Mouse (Mus musculus): ENCODE measurements around the gene Sez6l. TPM values are rescaled to one million over a fixed set of nuclear protein-coding genes. Genes with fewer than 3 reads are reported as not detected.

Sez6l gene
- total and polyA plus RNA-seq, 3 experiments: not detected

DNA sequence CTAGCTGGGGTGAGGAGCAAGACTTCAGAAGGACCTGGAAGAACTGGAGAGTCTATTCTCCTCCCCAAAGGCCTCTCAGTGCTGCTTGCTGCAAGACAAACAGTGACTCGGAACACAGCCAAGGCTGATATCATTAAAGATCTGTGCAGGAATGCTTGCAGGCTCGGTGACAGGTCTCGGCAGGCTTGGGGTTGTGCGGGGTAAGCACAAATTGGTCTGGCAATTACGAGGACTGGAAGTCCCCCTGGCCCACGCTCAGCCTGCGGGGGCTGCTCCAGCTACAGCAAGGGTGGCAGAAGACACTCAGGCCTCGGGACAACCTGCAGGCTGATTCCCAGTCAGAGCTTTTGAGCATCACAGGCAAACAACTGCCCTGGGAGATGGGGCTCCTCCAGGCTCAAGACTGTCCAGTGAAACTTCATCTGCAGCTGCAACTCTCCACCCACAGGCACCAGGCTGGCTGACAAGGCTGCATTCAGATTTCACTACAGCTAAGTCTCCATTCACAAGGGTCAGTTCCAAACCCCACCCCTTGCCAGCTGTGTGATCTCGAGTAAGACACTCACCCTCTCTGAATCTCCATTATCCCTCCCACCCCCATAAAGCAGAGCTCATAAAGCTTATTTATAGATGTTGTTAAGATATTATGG is 31.0 kb upstream of the Sez6l start:
- Histone ChIP-seq H3K9ac (ENCODE audit: insufficient read depth, low read depth) (no peak overlapping the region), H3K79me2 (replicated peaks; ENCODE audit: control insufficient read depth, extremely low read depth, insufficient read depth, poor library complexity, severe bottlenecking) (no peaks in the 10 kb centered on the region), H3K36me3 (replicated peaks in 1 of 2; ENCODE audit: control insufficient read depth in 1 of 2, insufficient read depth in 1 of 2, low read length in 1 of 2) (no peaks in the 10 kb centered on the region), H3K4me1 (ENCODE audit: control insufficient read depth in 1 of 2, insufficient read depth in 2 of 2) (no peaks in the 10 kb centered on the region), H3K9me3 (replicated peaks; ENCODE audit: low read length) (peaks cover 97% of the 10 kb centered on the region), H3K4me3 (replicated peaks in 1 of 3; ENCODE audit: low read depth in 2 of 3, low read length in 2 of 3, poor library complexity in 1 of 3) (no peak overlapping the region), H3K27me3 (replicated peaks) (no peaks in the 10 kb centered on the region), H3K27ac (ENCODE audit: insufficient read depth, low read depth) (no peak overlapping the region), H3K4me2 (ENCODE audit: insufficient read depth, low read depth, poor library complexity, severe bottlenecking) (no peak overlapping the region)
- no peak for DNase-seq (ENCODE audit: extremely low read depth)
- TF ChIP-seq RAD21 (IDR thresholded peaks at IDR 0.05; ENCODE audit: low read depth, low read length) (no peak), EP300 (IDR thresholded peaks at IDR 0.05; ENCODE audit: low read length) (no peak), USF2 (conservative IDR thresholded peaks at IDR 0.05; ENCODE audit: low read depth, low read length) (no peak), MAFK (IDR thresholded peaks at IDR 0.05; ENCODE audit: insufficient replicate concordance, low read length) (no peak), SMC3 (IDR thresholded peaks at IDR 0.05; ENCODE audit: low read depth, low read length) (no peak)
- in situ Hi-C loops (cut with MboI; ENCODE audit: low pct_ligation_motif_present, low pct_unique_long_range_greater_than_20kb, low sequenced_read_pairs): no loop called here
- dilution Hi-C loops (cut with MboI; ENCODE audit: extremely low pct_ligation_motif_present, extremely low pct_unique_long_range_greater_than_20kb, low sequenced_read_pairs): no loop called here

- TF ChIP-seq JUN (IDR thresholded peaks at IDR 0.05; ENCODE audit: insufficient read depth, low read depth, low read length) (no peak), ETS1 (conservative IDR thresholded peaks at IDR 0.05; ENCODE audit: low read depth, low read length) (no peak), MAZ (IDR thresholded peaks at IDR 0.05; ENCODE audit: low read depth, low read length) (no peak), ZNF384 (IDR thresholded peaks at IDR 0.05; ENCODE audit: low read depth, low read length) (no peak), CHD2 (IDR thresholded peaks at IDR 0.05; ENCODE audit: low read length) (no peak), ZC3H11A (IDR thresholded peaks at IDR 0.05; ENCODE audit: low read depth, low read length) (no peak), USF2 (conservative IDR thresholded peaks at IDR 0.05; ENCODE audit: low read depth, low read length) (no peak), ELF1 (IDR thresholded peaks at IDR 0.05; ENCODE audit: low read depth, low read length) (no peak), JUND (conservative IDR thresholded peaks at IDR 0.05; ENCODE audit: low read depth, low read length) (no peak), POLR2A (IDR thresholded peaks at IDR 0.05; ENCODE audit: low read depth, low read length) (no peak)
- H3K4me3 ChIP-seq (replicated peaks in 1 of 3; ENCODE audit: low read depth in 2 of 3, low read length in 2 of 3, poor library complexity in 1 of 3): no peak overlapping the region
- H3K9ac ChIP-seq (ENCODE audit: insufficient read depth, low read depth): no peak overlapping the region
- in situ Hi-C loops (cut with MboI; ENCODE audit: low pct_ligation_motif_present, low pct_unique_long_range_greater_than_20kb, low sequenced_read_pairs): no loop called here
- H3K36me3 ChIP-seq (replicated peaks in 1 of 2; ENCODE audit: control insufficient read depth in 1 of 2, insufficient read depth in 1 of 2, low read length in 1 of 2): no peaks in the 10 kb centered on the region
- no peaks in the 10 kb centered on the region for H3K4me1 ChIP-seq (ENCODE audit: control insufficient read depth in 1 of 2, insufficient read depth in 2 of 2)
- peaks cover 97% of the 10 kb centered on the region for H3K9me3 ChIP-seq (replicated peaks; ENCODE audit: low read length)
- dilution Hi-C loops (cut with MboI; ENCODE audit: extremely low pct_ligation_motif_present, extremely low pct_unique_long_range_greater_than_20kb, low sequenced_read_pairs): no loop called here
- no peaks in the 10 kb centered on the region for H3K27me3 ChIP-seq (replicated peaks)
- DNase-seq (ENCODE audit: extremely low read depth): no peak
- H3K4me2 ChIP-seq (ENCODE audit: insufficient read depth, low read depth, poor library complexity, severe bottlenecking): no peak overlapping the region
- H3K27ac ChIP-seq (ENCODE audit: insufficient read depth, low read depth): no peak overlapping the region
- H3K79me2 ChIP-seq (replicated peaks; ENCODE audit: control insufficient read depth, extremely low read depth, insufficient read depth, poor library complexity, severe bottlenecking): no peaks in the 10 kb centered on the region
Observed at GRCm38 (mm10) chr5:112607119-112607518, 30.1 kb upstream of the Sez6l start.

DNA sequence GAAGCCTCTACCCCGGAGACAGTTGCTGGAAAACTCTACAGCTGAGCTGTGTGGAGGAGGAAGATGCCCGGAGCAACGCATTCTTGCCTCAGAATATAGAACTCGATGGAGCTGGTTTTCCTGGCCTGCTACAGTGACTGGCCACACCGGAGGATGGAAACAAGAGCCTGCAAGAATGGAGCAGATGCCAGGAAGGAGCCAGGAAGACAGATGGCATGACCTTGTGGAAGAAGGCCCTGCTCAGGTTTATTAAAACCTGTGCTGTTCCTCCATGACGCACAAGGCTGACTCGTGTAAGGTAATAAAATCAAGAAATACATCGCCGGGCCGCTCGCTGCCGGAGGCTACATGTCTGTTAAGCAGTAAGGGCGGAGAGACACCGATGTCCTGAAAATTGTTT is 28.4 kb upstream of the Sez6l start:
- Histone ChIP-seq H3K4me2 (ENCODE audit: insufficient read depth, low read depth, poor library complexity, severe bottlenecking) (no peak overlapping the region), H3K79me2 (replicated peaks; ENCODE audit: control insufficient read depth, extremely low read depth, insufficient read depth, poor library complexity, severe bottlenecking) (no peaks in the 10 kb centered on the region), H3K9ac (ENCODE audit: insufficient read depth, low read depth) (no peak overlapping the region), H3K36me3 (replicated peaks in 1 of 2; ENCODE audit: control insufficient read depth in 1 of 2, insufficient read depth in 1 of 2, low read length in 1 of 2) (no peaks in the 10 kb centered on the region), H3K4me1 (ENCODE audit: control insufficient read depth in 1 of 2, insufficient read depth in 2 of 2) (no peaks in the 10 kb centered on the region), H3K27ac (ENCODE audit: insufficient read depth, low read depth) (no peak overlapping the region), H3K4me3 (replicated peaks in 1 of 3; ENCODE audit: low read depth in 2 of 3, low read length in 2 of 3, poor library complexity in 1 of 3) (no peak overlapping the region), H3K9me3 (replicated peaks; ENCODE audit: low read length) (peaks cover 96% of the 10 kb centered on the region), H3K27me3 (replicated peaks) (no peaks in the 10 kb centered on the region)
- in situ Hi-C loops (cut with MboI; ENCODE audit: low pct_ligation_motif_present, low pct_unique_long_range_greater_than_20kb, low sequenced_read_pairs): no loop called here
- dilution Hi-C loops (cut with MboI; ENCODE audit: extremely low pct_ligation_motif_present, extremely low pct_unique_long_range_greater_than_20kb, low sequenced_read_pairs): no loop called here
- no peak for TF ChIP-seq HCFC1 (IDR thresholded peaks at IDR 0.05; ENCODE audit: low read depth, low read length)
- no peak for TF ChIP-seq ETS1 (conservative IDR thresholded peaks at IDR 0.05; ENCODE audit: low read depth, low read length)
- TF ChIP-seq RCOR1 (conservative IDR thresholded peaks at IDR 0.05; ENCODE audit: low read depth, low read length): no peak
- TF ChIP-seq ZNF384 (IDR thresholded peaks at IDR 0.05; ENCODE audit: low read depth, low read length): no peak
- DNase-seq (ENCODE audit: extremely low read depth): no peak
